In genomic region chr6:121081288-121082093, GRCm38 (mm10) we compare ENCODE assay signal across 9 mouse cellular contexts. TPM values are rescaled to one million over a fixed set of nuclear protein-coding genes. Genes with fewer than 3 reads are reported as not detected.
DNase-seq lines count a peak whose midpoint lies in the region; ATAC-seq lines count a peak whose summit lies in the region.
"Had no signal": no experiment of that assay in that cellular context is flagged by ENCODE, and none has a peak within 500 bp of the region (broad histone marks: within the 10 kb centered on the region; RNA-seq: fewer than 3 reads in every experiment).

No protein-coding gene starts in this region.

- peak overlapping the region; percentile 50; the same call in 1 of the 2 replicates for H3K27ac ChIP-seq in forebrain, embryonic 12.5 days
- H3K27ac ChIP-seq in forebrain, embryonic 13.5 days, result no peak overlapping the region
- peak overlapping the region; percentile 63 for H3K27ac ChIP-seq in lung, embryonic 16.5 days (ENCODE audit: low read length)
- no peak overlapping the region for H3K27ac ChIP-seq in limb, embryonic 13.5 days

- no peaks in the 10 kb centered on the region for H3K27me3 ChIP-seq in forebrain, embryonic 12.5 days
- no peaks in the 10 kb centered on the region for H3K27me3 ChIP-seq in forebrain, embryonic 13.5 days
- H3K27me3 ChIP-seq in lung, embryonic 16.5 days (ENCODE audit: control insufficient read depth, insufficient read depth, low read depth, low read length), result no peaks in the 10 kb centered on the region
- no peaks in the 10 kb centered on the region for H3K27me3 ChIP-seq in limb, embryonic 13.5 days

- no peaks in the 10 kb centered on the region for H3K36me3 ChIP-seq in forebrain, embryonic 12.5 days (replicated peaks)
- H3K36me3 ChIP-seq in forebrain, embryonic 13.5 days (ENCODE audit: poor library complexity, severe bottlenecking), result no peaks in the 10 kb centered on the region
- no peaks in the 10 kb centered on the region; the same call in 1 of the 2 replicates for H3K36me3 ChIP-seq in lung, embryonic 16.5 days (ENCODE audit: control insufficient read depth, insufficient read depth, low read length)
- no peaks in the 10 kb centered on the region for H3K36me3 ChIP-seq in limb, embryonic 13.5 days

- H3K9ac ChIP-seq in forebrain, embryonic 12.5 days, result no peak overlapping the region
- no peak overlapping the region for H3K9ac ChIP-seq in forebrain, embryonic 13.5 days
- H3K9ac ChIP-seq in lung, embryonic 16.5 days (ENCODE audit: low read length), result 0 out of 2 replicates have a peak overlapping the region, but pooled peaks have one; percentile 14
- no peak overlapping the region for H3K9ac ChIP-seq in limb, embryonic 13.5 days

- H3K4me1 ChIP-seq in forebrain, embryonic 12.5 days, result peaks cover 24% of the 10 kb centered on the region
- H3K4me1 ChIP-seq in forebrain, embryonic 13.5 days, result peaks cover 35% of the 10 kb centered on the region
- peaks cover 65% of the 10 kb centered on the region for H3K4me1 ChIP-seq in lung, embryonic 16.5 days (replicated peaks; ENCODE audit: control insufficient read depth, insufficient read depth, low read length)
- peaks cover 20% of the 10 kb centered on the region for H3K4me1 ChIP-seq in limb, embryonic 13.5 days

- 69% methylated on average over 26 of the region's 26 CpGs for WGBS in forebrain, embryonic 12.5 days
- 68% methylated on average over 26 of the region's 26 CpGs for WGBS in forebrain, embryonic 13.5 days
- WGBS in lung, embryonic 16.5 days, result 44% methylated on average over 26 of the region's 26 CpGs
- 59% methylated on average over 26 of the region's 26 CpGs for WGBS in limb, embryonic 13.5 days

- intact Hi-C loops in gastrocnemius, postnatal 36 days (cut with DNase I), result no loop called here

- H3K9me3 ChIP-seq in forebrain, embryonic 12.5 days, result no peaks in the 10 kb centered on the region
- no peaks in the 10 kb centered on the region for H3K9me3 ChIP-seq in forebrain, embryonic 13.5 days (replicated peaks)
- no peaks in the 10 kb centered on the region for H3K9me3 ChIP-seq in lung, embryonic 16.5 days (ENCODE audit: control insufficient read depth, low read length)
- no peaks in the 10 kb centered on the region for H3K9me3 ChIP-seq in limb, embryonic 13.5 days

- no peak for DNase-seq in lung, postnatal 14 days
- DNase-seq in retina, embryonic 14.5 days (ENCODE audit: low spot score), result peak; percentile 49
- DNase-seq in gastrocnemius, postnatal 36 days, result no peak

- H3K4me2 ChIP-seq in forebrain, embryonic 12.5 days, result no peak overlapping the region
- no peak overlapping the region for H3K4me2 ChIP-seq in forebrain, embryonic 13.5 days
- 0 out of 2 replicates have a peak overlapping the region, but pooled peaks have one; percentile 2 for H3K4me2 ChIP-seq in lung, embryonic 16.5 days (ENCODE audit: low read depth, low read length)
- H3K4me2 ChIP-seq in limb, embryonic 13.5 days (replicated peaks), result no peak overlapping the region

- H3K4me3 ChIP-seq in forebrain, embryonic 12.5 days (replicated peaks), result no peak overlapping the region
- no peak overlapping the region for H3K4me3 ChIP-seq in forebrain, embryonic 13.5 days
- H3K4me3 ChIP-seq in lung, embryonic 16.5 days (ENCODE audit: low read length), result no peak overlapping the region
- H3K4me3 ChIP-seq in limb, embryonic 13.5 days, result no peak overlapping the region

- peak; percentile 56 for ATAC-seq in forebrain, embryonic 12.5 days (ENCODE audit: low FRiP score)
- ATAC-seq in forebrain, embryonic 13.5 days, result no peak
- peak; percentile 87 for ATAC-seq in lung, embryonic 16.5 days (ENCODE audit: low read depth)
- peak; percentile 41 for ATAC-seq in limb, embryonic 13.5 days (ENCODE audit: low FRiP score, low read depth)
- no peak for ATAC-seq in erythroblast, adult 5-6 weeks (replicated peaks; ENCODE audit: low FRiP score, poor library complexity, severe bottlenecking)
- ATAC-seq: intestine, embryonic 16.5 days had no signal

RNA-seq across cellular contexts. Expression of gene Mical3, which starts 49.3 kb away (rescaled TPM):
- 17.6 and 18.8 TPM in 2 replicates for polyA plus RNA-seq in forebrain, embryonic 12.5 days (2016; fragmentation: Nextera tagmentation; extraction: Ambion mirVana)
- polyA plus RNA-seq in forebrain, embryonic 13.5 days (2015; fragmentation: Nextera tagmentation; extraction: Ambion mirVana), result 20.9 and 25.5 TPM in 2 replicates
- 15.9 and 18.0 TPM in 2 replicates for polyA plus RNA-seq in lung, embryonic 16.5 days (2015; fragmentation: Nextera tagmentation; extraction: Ambion mirVana)
- polyA plus RNA-seq in limb, embryonic 13.5 days (2015; fragmentation: Nextera tagmentation; extraction: Ambion mirVana), result 11.0 and 13.2 TPM in 2 replicates
- 10 to 100 TPM; 49.6 to 54.7 TPM for total RNA-seq in gastrocnemius, postnatal 36 days (2021)
- total RNA-seq in erythroblast, adult 5-6 weeks (2015; ENCODE audit: low replicate concordance), result 99.0 and 127 TPM in 2 replicates
- total RNA-seq in erythroblast, adult 5-6 weeks (2017; ENCODE audit: low replicate concordance), result 133 and 258 TPM in 2 replicates

Comparison
In these comparisons a context has a peak if more than half of its experiments do, and no peak if none do; other contexts are left out.
1. ATAC-seq: peak in forebrain, embryonic 12.5 days (single experiment), lung, embryonic 16.5 days (single experiment) and limb, embryonic 13.5 days (single experiment); none in forebrain, embryonic 13.5 days (single experiment) and erythroblast, adult 5-6 weeks (single experiment).
2. H3K27ac ChIP-seq: peak in forebrain, embryonic 12.5 days (single experiment) and lung, embryonic 16.5 days (single experiment); none in forebrain, embryonic 13.5 days (single experiment) and limb, embryonic 13.5 days (single experiment).